Mouse (Mus musculus): ENCODE measurements at regions not wholly inside any gene's neighbourhood (a gene's known extent, or its start where the extent isn't known, plus 50 kb on each side); places are given as distances from the start of the nearest gene placed in this dataset.

- no peaks in the 10 kb centered on the region for H3K36me3 ChIP-seq
- H3K27me3 ChIP-seq, result no peaks in the 10 kb centered on the region
- H3K4me2 ChIP-seq, result no peak overlapping the region
- no peaks in the 10 kb centered on the region for H3K9me3 ChIP-seq
- no peak overlapping the region for H3K4me3 ChIP-seq
- H3K4me1 ChIP-seq, result peaks cover 23% of the 10 kb centered on the region
- WGBS, result 30% methylated on average over 12 of the region's 12 CpGs
- peak overlapping the region; percentile 23; the same call in 1 of the 2 replicates for H3K27ac ChIP-seq
- H3K9ac ChIP-seq, result no peak overlapping the region
- ATAC-seq (ENCODE audit: insufficient number of reproducible peaks, low FRiP score, low TSS enrichment, low read depth), result peak; percentile 78; the same call in 1 of the 2 replicates
These were observed 69.5 kb downstream of the Aldh8a1 start for GRCm38 (mm10) chr10:21446641-21447040.

- ATAC-seq (ENCODE audit: insufficient number of reproducible peaks, low FRiP score, low TSS enrichment, low read depth), result no peak
- no peak overlapping the region for H3K4me3 ChIP-seq
- no peaks in the 10 kb centered on the region for H3K9me3 ChIP-seq
- no peak overlapping the region for H3K9ac ChIP-seq
- WGBS, result 86% methylated on average over 3 of the region's 3 CpGs
- no peak overlapping the region for H3K27ac ChIP-seq
- H3K4me2 ChIP-seq, result no peak overlapping the region
- H3K36me3 ChIP-seq, result no peaks in the 10 kb centered on the region
- H3K27me3 ChIP-seq, result no peaks in the 10 kb centered on the region
- peaks cover 21% of the 10 kb centered on the region for H3K4me1 ChIP-seq
These were observed 71.0 kb downstream of the Aldh8a1 start for GRCm38 (mm10) chr10:21448132-21448531.

GRCm38 (mm10) chr10:21448942-21449341 is 71.9 kb downstream of the Aldh8a1 start:
- no peak for ATAC-seq (ENCODE audit: insufficient number of reproducible peaks, low FRiP score, low TSS enrichment, low read depth)
- no peak overlapping the region for H3K27ac ChIP-seq
- no peaks in the 10 kb centered on the region for H3K9me3 ChIP-seq
- no peak overlapping the region for H3K4me3 ChIP-seq
- no peak overlapping the region for H3K9ac ChIP-seq
- H3K27me3 ChIP-seq, result no peaks in the 10 kb centered on the region
- H3K4me1 ChIP-seq, result peaks cover 17% of the 10 kb centered on the region
- H3K36me3 ChIP-seq, result no peaks in the 10 kb centered on the region
- H3K4me2 ChIP-seq, result no peak overlapping the region
- WGBS, result 82% methylated on average over 5 of the region's 5 CpGs

GRCm38 (mm10) chr10:21452611-21453010 is 75.5 kb downstream of the Aldh8a1 start:
- no peak overlapping the region for H3K4me2 ChIP-seq
- no peak overlapping the region for H3K27ac ChIP-seq
- no peak for ATAC-seq (ENCODE audit: insufficient number of reproducible peaks, low FRiP score, low TSS enrichment, low read depth)
- H3K27me3 ChIP-seq, result no peaks in the 10 kb centered on the region
- 87% methylated on average over 2 of the region's 2 CpGs for WGBS
- no peaks in the 10 kb centered on the region for H3K36me3 ChIP-seq
- H3K9me3 ChIP-seq, result no peaks in the 10 kb centered on the region
- no peak overlapping the region for H3K4me3 ChIP-seq
- no peak overlapping the region for H3K9ac ChIP-seq
- peaks cover 18% of the 10 kb centered on the region for H3K4me1 ChIP-seq

- no peak overlapping the region for H3K27ac ChIP-seq
- ATAC-seq (ENCODE audit: insufficient number of reproducible peaks, low FRiP score, low TSS enrichment, low read depth), result no peak
- 82% methylated on average over 3 of the region's 3 CpGs for WGBS
- H3K4me1 ChIP-seq, result peaks cover 18% of the 10 kb centered on the region
- no peak overlapping the region for H3K4me2 ChIP-seq
- H3K36me3 ChIP-seq, result no peaks in the 10 kb centered on the region
- no peaks in the 10 kb centered on the region for H3K9me3 ChIP-seq
- no peak overlapping the region for H3K9ac ChIP-seq
- no peak overlapping the region for H3K4me3 ChIP-seq
- no peaks in the 10 kb centered on the region for H3K27me3 ChIP-seq
These were observed 76.4 kb downstream of the Aldh8a1 start for GRCm38 (mm10) chr10:21453527-21453926.

- H3K9ac ChIP-seq, result no peak overlapping the region
- 64% methylated on average over 5 of the region's 5 CpGs for WGBS
These were observed 77.1 kb downstream of the Aldh8a1 start for GRCm38 (mm10) chr10:21454153-21454552.

GRCm38 (mm10) chr10:21454757-21455156 is 77.7 kb downstream of the Aldh8a1 start:
- H3K9ac ChIP-seq, result no peak overlapping the region
- no peaks in the 10 kb centered on the region for H3K27me3 ChIP-seq
- H3K4me1 ChIP-seq, result peaks cover 18% of the 10 kb centered on the region
- no peaks in the 10 kb centered on the region for H3K9me3 ChIP-seq
- no peak overlapping the region for H3K4me3 ChIP-seq
- H3K27ac ChIP-seq, result no peak overlapping the region
- no peaks in the 10 kb centered on the region for H3K36me3 ChIP-seq
- no peak overlapping the region for H3K4me2 ChIP-seq
- WGBS, result 73% methylated on average over 16 of the region's 16 CpGs
- no peak for ATAC-seq (ENCODE audit: insufficient number of reproducible peaks, low FRiP score, low TSS enrichment, low read depth)

More at GRCm38 (mm10) chr10:21454153-21454552, 77.1 kb downstream of the Aldh8a1 start:
- H3K9me3 ChIP-seq, result no peaks in the 10 kb centered on the region
- no peak overlapping the region for H3K4me3 ChIP-seq
- no peaks in the 10 kb centered on the region for H3K27me3 ChIP-seq
- peaks cover 18% of the 10 kb centered on the region for H3K4me1 ChIP-seq
- no peak for ATAC-seq (ENCODE audit: insufficient number of reproducible peaks, low FRiP score, low TSS enrichment, low read depth)
- no peaks in the 10 kb centered on the region for H3K36me3 ChIP-seq
- H3K4me2 ChIP-seq, result no peak overlapping the region
- H3K27ac ChIP-seq, result no peak overlapping the region

- ATAC-seq (ENCODE audit: insufficient number of reproducible peaks, low FRiP score, low TSS enrichment, low read depth), result no peak
- no peak overlapping the region for H3K4me2 ChIP-seq
- 53% methylated on average over 5 of the region's 5 CpGs for WGBS
- H3K27me3 ChIP-seq, result no peaks in the 10 kb centered on the region
- H3K27ac ChIP-seq, result no peak overlapping the region
- peaks cover 18% of the 10 kb centered on the region for H3K4me1 ChIP-seq
- no peak overlapping the region for H3K9ac ChIP-seq
- H3K9me3 ChIP-seq, result no peaks in the 10 kb centered on the region
- no peak overlapping the region for H3K4me3 ChIP-seq
- no peaks in the 10 kb centered on the region for H3K36me3 ChIP-seq
These were observed 78.8 kb downstream of the Aldh8a1 start for GRCm38 (mm10) chr10:21455863-21456262.

GRCm38 (mm10) chr10:21456359-21456758 is 79.3 kb downstream of the Aldh8a1 start:
- no peak overlapping the region for H3K27ac ChIP-seq
- ATAC-seq (ENCODE audit: insufficient number of reproducible peaks, low FRiP score, low TSS enrichment, low read depth), result no peak
- H3K36me3 ChIP-seq, result no peaks in the 10 kb centered on the region
- H3K9me3 ChIP-seq, result no peaks in the 10 kb centered on the region
- H3K4me3 ChIP-seq, result no peak overlapping the region
- H3K9ac ChIP-seq, result no peak overlapping the region
- WGBS, result 37% methylated on average over 3 of the region's 3 CpGs
- peaks cover 18% of the 10 kb centered on the region for H3K4me1 ChIP-seq
- no peaks in the 10 kb centered on the region for H3K27me3 ChIP-seq
- H3K4me2 ChIP-seq, result no peak overlapping the region

GRCm38 (mm10) chr10:21456991-21457390 is 79.9 kb downstream of the Aldh8a1 start:
- Histone ChIP-seq H3K27ac (no peak overlapping the region), H3K9ac (no peak overlapping the region), H3K9me3 (no peaks in the 10 kb centered on the region), H3K4me1 (peaks cover 18% of the 10 kb centered on the region), H3K36me3 (no peaks in the 10 kb centered on the region), H3K4me2 (no peak overlapping the region), H3K27me3 (no peaks in the 10 kb centered on the region), H3K4me3 (no peak overlapping the region)
- WGBS, result 53% methylated on average over 6 of the region's 6 CpGs
- no peak for ATAC-seq (ENCODE audit: insufficient number of reproducible peaks, low FRiP score, low TSS enrichment, low read depth)

- Histone ChIP-seq H3K27me3 (no peaks in the 10 kb centered on the region), H3K4me1 (peaks cover 26% of the 10 kb centered on the region)
These were observed 81.5 kb downstream of the Aldh8a1 start for GRCm38 (mm10) chr10:21458608-21459007.

GRCm38 (mm10) chr10:21460062-21460461 is 83.0 kb downstream of the Aldh8a1 start:
- no peaks in the 10 kb centered on the region for H3K36me3 ChIP-seq
- WGBS, result 47% methylated on average over 2 of the region's 2 CpGs

More at GRCm38 (mm10) chr10:21458608-21459007, 81.5 kb downstream of the Aldh8a1 start:
- no peak overlapping the region for H3K4me3 ChIP-seq
- no peaks in the 10 kb centered on the region for H3K36me3 ChIP-seq
- no peaks in the 10 kb centered on the region for H3K9me3 ChIP-seq
- no peak overlapping the region for H3K27ac ChIP-seq
- no peak overlapping the region for H3K4me2 ChIP-seq
- no peak overlapping the region for H3K9ac ChIP-seq
- ATAC-seq (ENCODE audit: insufficient number of reproducible peaks, low FRiP score, low TSS enrichment, low read depth), result no peak

GRCm38 (mm10) chr10:21462915-21463314 is 85.8 kb downstream of the Aldh8a1 start:
- Histone ChIP-seq H3K4me1 (peaks cover 19% of the 10 kb centered on the region), H3K9me3 (no peaks in the 10 kb centered on the region), H3K4me3 (no peak overlapping the region), H3K36me3 (no peaks in the 10 kb centered on the region), H3K9ac (no peak overlapping the region), H3K4me2 (no peak overlapping the region), H3K27ac (peak overlapping the region; percentile 50; the same call in 1 of the 2 replicates), H3K27me3 (peaks cover 5% of the 10 kb centered on the region; the same call in 1 of the 2 replicates)
- 23% methylated on average over 3 of the region's 3 CpGs for WGBS
- ATAC-seq (ENCODE audit: insufficient number of reproducible peaks, low FRiP score, low TSS enrichment, low read depth), result no peak

More at GRCm38 (mm10) chr10:21460062-21460461, 83.0 kb downstream of the Aldh8a1 start:
- no peak overlapping the region for H3K27ac ChIP-seq
- no peak overlapping the region for H3K4me2 ChIP-seq
- no peak for ATAC-seq (ENCODE audit: insufficient number of reproducible peaks, low FRiP score, low TSS enrichment, low read depth)
- H3K27me3 ChIP-seq, result peaks cover 5% of the 10 kb centered on the region; the same call in 1 of the 2 replicates
- H3K9ac ChIP-seq, result no peak overlapping the region
- H3K4me1 ChIP-seq, result peaks cover 16% of the 10 kb centered on the region
- no peaks in the 10 kb centered on the region for H3K9me3 ChIP-seq
- H3K4me3 ChIP-seq, result no peak overlapping the region

Data from limb, embryonic 15.5 days (tissue).